Mouse (Mus musculus) heart, embryonic 14.5 days (tissue): ENCODE measurements around the gene 4921509C19Rik. TPM values are rescaled to one million over a fixed set of nuclear protein-coding genes. Genes with fewer than 3 reads are reported as not detected.

ENCODE experiments used
- polyA plus RNA-seq: library from polyadenylated mRNA; unstranded; fragments of >200 nt; fragmentation: Nextera tagmentation; extraction: Ambion mirVana; gene quantifications from 2 replicates; pipeline ENCODE4 v1.2.1, GENCODE M21; 2014

The 4921509C19Rik gene
- polyA plus RNA-seq, 1 experiment from 2014 or later: not detected

Other genes starting within 250 kb of the 4921509C19Rik start
- gene Nsfl1c, start 18.0 kb upstream of the 4921509C19Rik start, polyA plus RNA-seq: 149 and 150 TPM in 2 replicates
- 744 and 751 TPM in 2 replicates for gene Fkbp1a, start 66.3 kb upstream of the 4921509C19Rik start, polyA plus RNA-seq
- 3.2 and 3.6 TPM in 2 replicates for gene Sdcbp2, start 96.5 kb upstream of the 4921509C19Rik start, polyA plus RNA-seq
- gene Snph, start 156.4 kb upstream of the 4921509C19Rik start, polyA plus RNA-seq: 0.31 TPM in 2 replicates
- gene Rad21l, start 192.4 kb upstream of the 4921509C19Rik start, polyA plus RNA-seq: not detected in 2 replicates
- gene Tmem74b, start 225.9 kb upstream of the 4921509C19Rik start, polyA plus RNA-seq: 1.1 and 1.9 TPM in 2 replicates